Mouse (Mus musculus): ENCODE measurements at regions not wholly inside any gene's neighbourhood (a gene's known extent, or its start where the extent isn't known, plus 50 kb on each side); places are given as distances from the start of the nearest gene placed in this dataset.

GRCm38 (mm10) chr3:125155319-125155718 is 248.6 kb upstream of the Ndst4 start:
- Histone ChIP-seq H3K4me3 (replicated peaks) (no peak overlapping the region), H3K27me3 (replicated peaks) (no peaks in the 10 kb centered on the region), H3K36me3 (replicated peaks; ENCODE audit: low read length) (no peaks in the 10 kb centered on the region), H3K4me1 (peaks cover 9% of the 10 kb centered on the region), H3K9me3 (peaks cover 6% of the 10 kb centered on the region)
- TF ChIP-seq FLI1 (IDR thresholded peaks at IDR 0.05; ENCODE audit: low read length) (no peak), GATA1 (IDR thresholded peaks at IDR 0.05; ENCODE audit: borderline replicate concordance, low read length) (no peak)

- TF ChIP-seq GATA1 (IDR thresholded peaks at IDR 0.05; ENCODE audit: borderline replicate concordance, low read length) (no peak), FLI1 (IDR thresholded peaks at IDR 0.05; ENCODE audit: low read length) (no peak)
- Histone ChIP-seq H3K27me3 (replicated peaks) (no peaks in the 10 kb centered on the region), H3K36me3 (replicated peaks; ENCODE audit: low read length) (no peaks in the 10 kb centered on the region), H3K4me1 (peaks cover 16% of the 10 kb centered on the region), H3K4me3 (replicated peaks) (peak overlapping the region; percentile 81), H3K9me3 (no peaks in the 10 kb centered on the region)
These were observed 244.1 kb upstream of the Ndst4 start for GRCm38 (mm10) chr3:125159763-125160162.

GRCm38 (mm10) chr3:125190571-125190970 is 213.3 kb upstream of the Ndst4 start:
- Histone ChIP-seq H3K9me3 (no peaks in the 10 kb centered on the region), H3K4me3 (replicated peaks) (no peak overlapping the region), H3K4me1 (no peaks in the 10 kb centered on the region), H3K36me3 (replicated peaks; ENCODE audit: low read length) (no peaks in the 10 kb centered on the region), H3K27me3 (replicated peaks) (no peaks in the 10 kb centered on the region)
- TF ChIP-seq FLI1 (IDR thresholded peaks at IDR 0.05; ENCODE audit: low read length) (no peak), GATA1 (IDR thresholded peaks at IDR 0.05; ENCODE audit: borderline replicate concordance, low read length) (no peak)

GRCm38 (mm10) chr3:125220913-125221312 is 183.0 kb upstream of the Ndst4 start:
- peaks cover 4% of the 10 kb centered on the region for H3K9me3 ChIP-seq
- no peaks in the 10 kb centered on the region for H3K27me3 ChIP-seq (replicated peaks)
- H3K36me3 ChIP-seq (replicated peaks; ENCODE audit: low read length), result no peaks in the 10 kb centered on the region
- TF ChIP-seq FLI1 (IDR thresholded peaks at IDR 0.05; ENCODE audit: low read length) (no peak), GATA1 (IDR thresholded peaks at IDR 0.05; ENCODE audit: borderline replicate concordance, low read length) (no peak)
- peak overlapping the region; percentile 42 for H3K4me3 ChIP-seq (replicated peaks)
- no peaks in the 10 kb centered on the region; the same call in 1 of the 2 replicates for H3K4me1 ChIP-seq

- H3K4me1 ChIP-seq, result peaks cover 19% of the 10 kb centered on the region
- peak overlapping the region; percentile 74 for H3K4me3 ChIP-seq (replicated peaks)
- H3K27me3 ChIP-seq (replicated peaks), result no peaks in the 10 kb centered on the region
- H3K36me3 ChIP-seq (replicated peaks; ENCODE audit: low read length), result no peaks in the 10 kb centered on the region
- TF ChIP-seq FLI1 (IDR thresholded peaks at IDR 0.05; ENCODE audit: low read length), result no peak
- no peak for TF ChIP-seq GATA1 (IDR thresholded peaks at IDR 0.05; ENCODE audit: borderline replicate concordance, low read length)
- no peaks in the 10 kb centered on the region for H3K9me3 ChIP-seq
These were observed 152.8 kb upstream of the Ndst4 start for GRCm38 (mm10) chr3:125251124-125251523.

- TF ChIP-seq FLI1 (IDR thresholded peaks at IDR 0.05; ENCODE audit: low read length), result no peak
- no peak for TF ChIP-seq GATA1 (IDR thresholded peaks at IDR 0.05; ENCODE audit: borderline replicate concordance, low read length)
- H3K4me1 ChIP-seq, result peaks cover 5% of the 10 kb centered on the region; the same call in 1 of the 2 replicates
- no peaks in the 10 kb centered on the region for H3K36me3 ChIP-seq (replicated peaks; ENCODE audit: low read length)
- H3K9me3 ChIP-seq, result no peaks in the 10 kb centered on the region
- H3K4me3 ChIP-seq (replicated peaks), result no peak overlapping the region
- H3K27me3 ChIP-seq (replicated peaks), result no peaks in the 10 kb centered on the region
These were observed 143.0 kb upstream of the Ndst4 start for GRCm38 (mm10) chr3:125260909-125261308.

GRCm38 (mm10) chr3:125270695-125271094 is 133.2 kb upstream of the Ndst4 start:
- H3K4me3 ChIP-seq (replicated peaks), result peak overlapping the region; percentile 69
- TF ChIP-seq FLI1 (IDR thresholded peaks at IDR 0.05; ENCODE audit: low read length), result no peak
- no peak for TF ChIP-seq GATA1 (IDR thresholded peaks at IDR 0.05; ENCODE audit: borderline replicate concordance, low read length)
- no peaks in the 10 kb centered on the region for H3K27me3 ChIP-seq (replicated peaks)
- H3K36me3 ChIP-seq (replicated peaks; ENCODE audit: low read length), result no peaks in the 10 kb centered on the region
- no peaks in the 10 kb centered on the region for H3K9me3 ChIP-seq
- peaks cover 19% of the 10 kb centered on the region for H3K4me1 ChIP-seq

- peak overlapping the region; percentile 69 for H3K4me3 ChIP-seq (replicated peaks)
- no peaks in the 10 kb centered on the region for H3K27me3 ChIP-seq (replicated peaks)
- H3K36me3 ChIP-seq (replicated peaks; ENCODE audit: low read length), result no peaks in the 10 kb centered on the region
- no peaks in the 10 kb centered on the region for H3K9me3 ChIP-seq
- H3K4me1 ChIP-seq, result peaks cover 19% of the 10 kb centered on the region
- TF ChIP-seq GATA1 (IDR thresholded peaks at IDR 0.05; ENCODE audit: borderline replicate concordance, low read length) (no peak), FLI1 (IDR thresholded peaks at IDR 0.05; ENCODE audit: low read length) (no peak)
These were observed 132.7 kb upstream of the Ndst4 start for GRCm38 (mm10) chr3:125271215-125271614.

- Histone ChIP-seq H3K9me3 (no peaks in the 10 kb centered on the region), H3K36me3 (replicated peaks; ENCODE audit: low read length) (no peaks in the 10 kb centered on the region)
- TF ChIP-seq GATA1 (IDR thresholded peaks at IDR 0.05; ENCODE audit: borderline replicate concordance, low read length), result no peak
- TF ChIP-seq FLI1 (IDR thresholded peaks at IDR 0.05; ENCODE audit: low read length), result no peak
These were observed 125.3 kb upstream of the Ndst4 start for GRCm38 (mm10) chr3:125278605-125279004.

GRCm38 (mm10) chr3:125279007-125279406 is 124.9 kb upstream of the Ndst4 start:
- no peaks in the 10 kb centered on the region for H3K9me3 ChIP-seq
- H3K4me1 ChIP-seq, result peaks cover 9% of the 10 kb centered on the region
- no peak for TF ChIP-seq GATA1 (IDR thresholded peaks at IDR 0.05; ENCODE audit: borderline replicate concordance, low read length)
- no peak for TF ChIP-seq FLI1 (IDR thresholded peaks at IDR 0.05; ENCODE audit: low read length)
- H3K27me3 ChIP-seq (replicated peaks), result no peaks in the 10 kb centered on the region
- no peaks in the 10 kb centered on the region for H3K36me3 ChIP-seq (replicated peaks; ENCODE audit: low read length)
- no peak overlapping the region for H3K4me3 ChIP-seq (replicated peaks)

More at GRCm38 (mm10) chr3:125278605-125279004, 125.3 kb upstream of the Ndst4 start:
- H3K4me1 ChIP-seq, result peaks cover 9% of the 10 kb centered on the region
- no peaks in the 10 kb centered on the region for H3K27me3 ChIP-seq (replicated peaks)
- H3K4me3 ChIP-seq (replicated peaks), result no peak overlapping the region

GRCm38 (mm10) chr3:125279610-125280009 is 124.3 kb upstream of the Ndst4 start:
- H3K4me3 ChIP-seq (replicated peaks), result no peak overlapping the region
- peaks cover 9% of the 10 kb centered on the region for H3K4me1 ChIP-seq
- H3K27me3 ChIP-seq (replicated peaks), result no peaks in the 10 kb centered on the region
- no peak for TF ChIP-seq FLI1 (IDR thresholded peaks at IDR 0.05; ENCODE audit: low read length)
- TF ChIP-seq GATA1 (IDR thresholded peaks at IDR 0.05; ENCODE audit: borderline replicate concordance, low read length), result no peak
- H3K9me3 ChIP-seq, result no peaks in the 10 kb centered on the region
- no peaks in the 10 kb centered on the region for H3K36me3 ChIP-seq (replicated peaks; ENCODE audit: low read length)

Measured in megakaryocyte, embryonic 14.5 days (primary cell).